Mouse (Mus musculus): ENCODE measurements around the gene Ppfia2. TPM values are rescaled to one million over a fixed set of nuclear protein-coding genes. Genes with fewer than 3 reads are reported as not detected.

Gene Ppfia2
- polyA plus RNA-seq, 1 experiment: not detected

DNA sequence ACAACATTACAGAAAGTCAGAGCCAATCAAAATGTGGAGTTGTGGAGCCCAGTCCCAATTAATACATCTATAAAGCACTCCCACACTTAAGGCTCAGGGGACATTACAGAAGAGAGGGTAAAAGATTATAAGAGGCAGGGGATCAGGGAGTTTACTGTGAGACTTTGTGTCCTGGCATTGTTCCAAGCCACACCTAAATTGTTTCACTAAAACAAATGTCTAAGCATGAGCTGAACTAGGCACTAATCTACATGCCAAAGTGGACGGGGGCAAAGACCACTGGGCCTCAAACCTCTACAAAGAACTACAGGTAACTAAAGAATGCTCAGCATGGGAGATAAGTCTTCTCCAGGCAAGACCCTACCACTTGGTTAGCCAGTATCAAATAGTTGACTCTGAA, 148.1 kb downstream of the Ppfia2 start:
- no peak overlapping the region for H3K4me3 ChIP-seq
- H3K27me3 ChIP-seq (ENCODE audit: control insufficient read depth, insufficient read depth, insufficient read length): no peaks in the 10 kb centered on the region
- no peaks in the 10 kb centered on the region for H3K36me3 ChIP-seq (ENCODE audit: control insufficient read depth, insufficient read depth)
- H3K79me2 ChIP-seq (ENCODE audit: control insufficient read depth, insufficient read depth): no peaks in the 10 kb centered on the region
- H3ac ChIP-seq (ENCODE audit: control insufficient read depth, insufficient read length): no peak overlapping the region
- H3K4me2 ChIP-seq (ENCODE audit: low read depth): no peak overlapping the region
- no peak for TF ChIP-seq MYOD1 (IDR thresholded peaks at IDR 0.05; ENCODE audit: control insufficient read depth in 1 of 3, insufficient read length in 2 of 3, low read depth in 2 of 3)
- TF ChIP-seq MAX (IDR thresholded peaks at IDR 0.05; ENCODE audit: low read depth): no peak
- TF ChIP-seq SRF (IDR thresholded peaks at IDR 0.05; ENCODE audit: control insufficient read depth, insufficient read length, low read depth): no peak
- TF ChIP-seq CEBPB (IDR thresholded peaks at IDR 0.05; ENCODE audit: insufficient read depth, poor library complexity, severe bottlenecking): no peak
- no peak for TF ChIP-seq USF1 (IDR thresholded peaks at IDR 0.05; ENCODE audit: low read depth)
- no peak for TF ChIP-seq E2F4 (IDR thresholded peaks at IDR 0.05; ENCODE audit: insufficient read depth)
- no peak for TF ChIP-seq REST (IDR thresholded peaks at IDR 0.05; ENCODE audit: insufficient read depth, insufficient read length)
- no peak for TF ChIP-seq POLR2AphosphoS2 (IDR thresholded peaks at IDR 0.05; ENCODE audit: insufficient read length, low read depth)
- no peak for TF ChIP-seq MYOG (IDR thresholded peaks at IDR 0.05; ENCODE audit: control insufficient read depth in 1 of 3, insufficient read depth in 1 of 3, insufficient read length in 2 of 3, low read depth in 2 of 3)
- TF ChIP-seq TCF3 (IDR thresholded peaks at IDR 0.05; ENCODE audit: insufficient read length, low read depth): no peak
- TF ChIP-seq POLR2A (IDR thresholded peaks at IDR 0.05; ENCODE audit: insufficient read length, low read depth): no peak
- no peak for TF ChIP-seq TCF12 (IDR thresholded peaks at IDR 0.05; ENCODE audit: insufficient read depth, poor library complexity, severe bottlenecking)

- Histone ChIP-seq H3K27me3 (ENCODE audit: control insufficient read depth, insufficient read depth, insufficient read length) (no peaks in the 10 kb centered on the region), H3K4me2 (ENCODE audit: low read depth) (no peak overlapping the region), H3K79me2 (ENCODE audit: control insufficient read depth, insufficient read depth) (no peaks in the 10 kb centered on the region), H3K4me3 (no peak overlapping the region), H3K36me3 (ENCODE audit: control insufficient read depth, insufficient read depth) (no peaks in the 10 kb centered on the region), H3ac (ENCODE audit: control insufficient read depth, insufficient read length) (no peak overlapping the region)
- TF ChIP-seq TCF12 (IDR thresholded peaks at IDR 0.05; ENCODE audit: insufficient read depth, poor library complexity, severe bottlenecking): no peak
- no peak for TF ChIP-seq MYOD1 (IDR thresholded peaks at IDR 0.05; ENCODE audit: control insufficient read depth in 1 of 3, insufficient read length in 2 of 3, low read depth in 2 of 3)
- no peak for TF ChIP-seq POLR2AphosphoS2 (IDR thresholded peaks at IDR 0.05; ENCODE audit: insufficient read length, low read depth)
- TF ChIP-seq CEBPB (IDR thresholded peaks at IDR 0.05; ENCODE audit: insufficient read depth, poor library complexity, severe bottlenecking): no peak
- TF ChIP-seq POLR2A (IDR thresholded peaks at IDR 0.05; ENCODE audit: insufficient read length, low read depth): no peak
- no peak for TF ChIP-seq TCF3 (IDR thresholded peaks at IDR 0.05; ENCODE audit: insufficient read length, low read depth)
- TF ChIP-seq USF1 (IDR thresholded peaks at IDR 0.05; ENCODE audit: low read depth): no peak
- no peak for TF ChIP-seq MYOG (IDR thresholded peaks at IDR 0.05; ENCODE audit: control insufficient read depth in 1 of 3, insufficient read depth in 1 of 3, insufficient read length in 2 of 3, low read depth in 2 of 3)
Measured at GRCm38 (mm10) chr10:106620952-106621351, 150.8 kb downstream of the Ppfia2 start.

DNA sequence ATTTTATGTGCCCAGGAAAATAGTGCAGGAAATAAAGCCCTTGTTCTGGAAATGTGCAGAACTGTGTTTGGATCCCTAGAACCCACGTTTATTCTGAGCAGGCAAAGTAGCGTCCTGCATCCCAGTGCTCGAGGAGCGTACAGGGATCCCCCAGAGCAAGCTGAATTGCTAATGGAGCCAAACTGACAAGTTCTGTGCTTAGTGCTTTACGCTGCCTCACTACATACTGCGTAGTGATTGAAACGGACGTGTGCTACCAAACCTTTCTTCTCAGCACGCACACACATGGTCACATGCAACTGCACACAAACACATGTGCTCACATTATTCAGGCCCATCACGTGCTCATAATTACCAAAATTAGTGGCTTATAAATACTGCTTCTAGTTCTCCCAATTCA, 153.2 kb downstream of the Ppfia2 start:
- H3ac ChIP-seq (ENCODE audit: control insufficient read depth, insufficient read length): no peak overlapping the region
- no peak overlapping the region for H3K4me2 ChIP-seq (ENCODE audit: low read depth)
- no peaks in the 10 kb centered on the region for H3K79me2 ChIP-seq (ENCODE audit: control insufficient read depth, insufficient read depth)
- TF ChIP-seq TCF12 (IDR thresholded peaks at IDR 0.05; ENCODE audit: insufficient read depth, poor library complexity, severe bottlenecking) (no peak), POLR2A (IDR thresholded peaks at IDR 0.05; ENCODE audit: insufficient read length, low read depth) (no peak), MYOD1 (IDR thresholded peaks at IDR 0.05; ENCODE audit: control insufficient read depth in 1 of 3, insufficient read length in 2 of 3, low read depth in 2 of 3) (no peak), CEBPB (IDR thresholded peaks at IDR 0.05; ENCODE audit: insufficient read depth, poor library complexity, severe bottlenecking) (no peak), E2F4 (IDR thresholded peaks at IDR 0.05; ENCODE audit: insufficient read depth) (no peak), USF1 (IDR thresholded peaks at IDR 0.05; ENCODE audit: low read depth) (no peak), SRF (IDR thresholded peaks at IDR 0.05; ENCODE audit: control insufficient read depth, insufficient read length, low read depth) (no peak), POLR2AphosphoS2 (IDR thresholded peaks at IDR 0.05; ENCODE audit: insufficient read length, low read depth) (no peak), REST (IDR thresholded peaks at IDR 0.05; ENCODE audit: insufficient read depth, insufficient read length) (no peak), MAX (IDR thresholded peaks at IDR 0.05; ENCODE audit: low read depth) (no peak), TCF3 (IDR thresholded peaks at IDR 0.05; ENCODE audit: insufficient read length, low read depth) (no peak), MYOG (IDR thresholded peaks at IDR 0.05; ENCODE audit: control insufficient read depth in 1 of 3, insufficient read depth in 1 of 3, insufficient read length in 2 of 3, low read depth in 2 of 3) (no peak)
- H3K4me3 ChIP-seq: no peak overlapping the region
- H3K27me3 ChIP-seq (ENCODE audit: control insufficient read depth, insufficient read depth, insufficient read length): no peaks in the 10 kb centered on the region
- no peaks in the 10 kb centered on the region for H3K36me3 ChIP-seq (ENCODE audit: control insufficient read depth, insufficient read depth)

GRCm38 (mm10) chr10:106632171-106632935, 162.2 kb downstream of the Ppfia2 start:
- no peaks in the 10 kb centered on the region for H3K36me3 ChIP-seq (ENCODE audit: control insufficient read depth, insufficient read depth)
- H3K79me2 ChIP-seq (ENCODE audit: control insufficient read depth, insufficient read depth): no peaks in the 10 kb centered on the region
- no peak overlapping the region for H3ac ChIP-seq (ENCODE audit: control insufficient read depth, insufficient read length)
- TF ChIP-seq E2F4 (IDR thresholded peaks at IDR 0.05; ENCODE audit: insufficient read depth): no peak
- TF ChIP-seq SRF (IDR thresholded peaks at IDR 0.05; ENCODE audit: control insufficient read depth, insufficient read length, low read depth): no peak
- no peak for TF ChIP-seq USF1 (IDR thresholded peaks at IDR 0.05; ENCODE audit: low read depth)
- TF ChIP-seq TCF12 (IDR thresholded peaks at IDR 0.05; ENCODE audit: insufficient read depth, poor library complexity, severe bottlenecking): no peak
- no peak for TF ChIP-seq MYOG (IDR thresholded peaks at IDR 0.05; ENCODE audit: control insufficient read depth in 1 of 3, insufficient read depth in 1 of 3, insufficient read length in 2 of 3, low read depth in 2 of 3)
- no peak for TF ChIP-seq POLR2AphosphoS2 (IDR thresholded peaks at IDR 0.05; ENCODE audit: insufficient read length, low read depth)
- TF ChIP-seq POLR2A (IDR thresholded peaks at IDR 0.05; ENCODE audit: insufficient read length, low read depth): no peak
- TF ChIP-seq REST (IDR thresholded peaks at IDR 0.05; ENCODE audit: insufficient read depth, insufficient read length): no peak
- TF ChIP-seq TCF3 (IDR thresholded peaks at IDR 0.05; ENCODE audit: insufficient read length, low read depth): no peak
- no peak for TF ChIP-seq MYOD1 (IDR thresholded peaks at IDR 0.05; ENCODE audit: control insufficient read depth in 1 of 3, insufficient read length in 2 of 3, low read depth in 2 of 3)
- no peaks in the 10 kb centered on the region for H3K27me3 ChIP-seq (ENCODE audit: control insufficient read depth, insufficient read depth, insufficient read length)
- no peak overlapping the region for H3K4me2 ChIP-seq (ENCODE audit: low read depth)
- no peak overlapping the region for H3K4me3 ChIP-seq

All from myocyte (in vitro differentiated cells).